Mouse (Mus musculus) hindbrain, embryonic 11.5 days (tissue): Measurements from ENCODE around the gene Wfdc3. TPM values are rescaled to one million over a fixed set of nuclear protein-coding genes. Genes with fewer than 3 reads are reported as not detected.

ENCODE experiments used
- ATAC-seq: fragments of 200-750 bp; cut with Nextera tagmentation; 2 replicates; pipeline ENCODE4 v1.8.0; 2017; ENCODE audit warnings: mild to moderate bottlenecking, moderate TSS enrichment, moderate library complexity; ENCODE audit not compliant: low FRiP score
- DNase-seq: peaks from one replicate; pipeline ENCODE4 v3.0.0-alpha.2; 2015; ENCODE audit warnings: low spot score
- H3K27ac ChIP-seq: fragments of 300-500 bp; sonication (generic); 2 replicates; pipeline ENCODE4 v1.5.1; 2014; ENCODE audit warnings: mild to moderate bottlenecking, low read depth, low read length
- H3K27me3 ChIP-seq: fragments of 300-500 bp; sonication (generic); 2 replicates; pipeline ENCODE4 v1.6.1; 2014; ENCODE audit warnings: mild to moderate bottlenecking, low read length, moderate library complexity, mixed read lengths; ENCODE audit not compliant: control insufficient read depth, insufficient read depth
- H3K36me3 ChIP-seq: fragments of 300-500 bp; sonication (generic); 2 replicates; pipeline ENCODE4 v1.6.1; 2014; ENCODE audit warnings: mild to moderate bottlenecking, low read length, moderate library complexity, mixed read lengths; ENCODE audit not compliant: control insufficient read depth, insufficient read depth
- H3K4me1 ChIP-seq: fragments of 300-500 bp; sonication (generic); replicated peaks from 2 replicates; pipeline ENCODE4 v1.6.1; 2014; ENCODE audit warnings: low read length, mixed read lengths; ENCODE audit not compliant: control insufficient read depth, insufficient read depth
- H3K4me2 ChIP-seq: fragments of 300-500 bp; sonication (generic); replicated peaks from 2 replicates; pipeline ENCODE4 v1.6.1; 2014; ENCODE audit warnings: mild to moderate bottlenecking, low read depth, low read length
- H3K4me3 ChIP-seq: fragments of 300-500 bp; sonication (generic); 2 replicates; pipeline ENCODE4 v1.5.1; 2014; ENCODE audit warnings: low read depth, low read length
- H3K9ac ChIP-seq: fragments of 300-500 bp; sonication (generic); 2 replicates; pipeline ENCODE4 v1.6.1; 2014; ENCODE audit warnings: low read depth, low read length
- H3K9me3 ChIP-seq: fragments of 300-500 bp; sonication (generic); 2 replicates; pipeline ENCODE4 v1.6.1; 2016; ENCODE audit warnings: low read length; ENCODE audit not compliant: control insufficient read depth
- WGBS: fragments of 180-500 bp; shearing (Covaris S2); extraction: QIAGEN DNeasy Blood & Tissue Kit; methylation state at CpG from one replicate; pipeline ENCODE4 v1.1.7; 2014; 5-methylcytosine and 5-hydroxymethylcytosine counted together
- polyA plus RNA-seq: library from polyadenylated mRNA; unstranded; fragments of >200 nt; fragmentation: Nextera tagmentation; extraction: Ambion mirVana; gene quantifications from 2 replicates; pipeline ENCODE4 v1.2.1, GENCODE M21; 2014

Wfdc3 gene
- polyA plus RNA-seq, 1 experiment from 2014 or later, result 1.0 TPM

DNA sequence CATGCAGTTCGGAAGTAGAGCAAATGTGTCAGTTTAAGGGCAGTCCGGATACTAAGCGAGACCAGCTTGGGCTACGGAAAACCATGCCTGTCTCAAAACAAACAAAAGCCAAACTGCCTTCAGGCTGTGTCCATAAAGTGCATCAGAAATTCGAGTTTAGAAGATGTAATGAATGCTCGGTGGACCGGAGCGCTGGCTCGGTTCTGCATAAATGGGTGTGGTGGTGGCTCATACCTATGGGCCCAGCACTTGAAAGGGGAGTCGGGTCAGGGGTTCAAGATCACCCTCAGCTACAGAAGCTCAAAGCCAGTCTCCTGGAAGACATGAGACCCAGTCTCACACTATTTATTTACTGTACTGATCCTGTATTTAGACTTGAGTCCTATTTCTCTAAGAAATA is 42.0 kb upstream of the Wfdc3 start:
- no peak for DNase-seq
- no peaks in the 10 kb centered on the region for H3K9me3 ChIP-seq
- peaks cover 2% of the 10 kb centered on the region; the same call in 1 of the 2 replicates for H3K4me1 ChIP-seq
- no peaks in the 10 kb centered on the region for H3K36me3 ChIP-seq
- no peak overlapping the region for H3K4me2 ChIP-seq
- WGBS, result 87% methylated on average over 10 of the region's 10 CpGs
- H3K9ac ChIP-seq, result no peak overlapping the region
- no peak overlapping the region for H3K4me3 ChIP-seq
- no peak for ATAC-seq
- no peaks in the 10 kb centered on the region for H3K27me3 ChIP-seq
- no peak overlapping the region for H3K27ac ChIP-seq

DNA sequence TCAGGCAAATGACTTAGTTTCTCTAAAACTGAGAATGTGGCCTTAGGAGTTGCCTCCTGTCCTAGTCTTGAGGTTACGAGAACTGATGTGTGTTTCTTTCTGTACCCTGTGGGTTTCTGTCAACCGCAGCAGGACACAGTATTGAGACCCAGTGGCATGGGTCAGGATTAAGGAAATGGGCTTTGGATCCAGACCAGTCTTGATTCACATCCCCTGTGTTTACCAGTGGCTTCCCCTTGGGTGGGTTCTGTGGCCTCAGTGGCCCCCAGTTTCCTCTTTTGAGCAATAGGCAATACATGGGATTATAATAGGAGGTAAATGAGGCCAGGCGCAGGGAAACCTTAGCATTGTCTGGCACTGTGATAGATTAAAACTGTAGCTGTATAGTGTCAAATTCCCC is 41.3 kb upstream of the Wfdc3 start:
- no peak overlapping the region for H3K4me3 ChIP-seq
- 85% methylated on average over 3 of the region's 3 CpGs for WGBS

DNA sequence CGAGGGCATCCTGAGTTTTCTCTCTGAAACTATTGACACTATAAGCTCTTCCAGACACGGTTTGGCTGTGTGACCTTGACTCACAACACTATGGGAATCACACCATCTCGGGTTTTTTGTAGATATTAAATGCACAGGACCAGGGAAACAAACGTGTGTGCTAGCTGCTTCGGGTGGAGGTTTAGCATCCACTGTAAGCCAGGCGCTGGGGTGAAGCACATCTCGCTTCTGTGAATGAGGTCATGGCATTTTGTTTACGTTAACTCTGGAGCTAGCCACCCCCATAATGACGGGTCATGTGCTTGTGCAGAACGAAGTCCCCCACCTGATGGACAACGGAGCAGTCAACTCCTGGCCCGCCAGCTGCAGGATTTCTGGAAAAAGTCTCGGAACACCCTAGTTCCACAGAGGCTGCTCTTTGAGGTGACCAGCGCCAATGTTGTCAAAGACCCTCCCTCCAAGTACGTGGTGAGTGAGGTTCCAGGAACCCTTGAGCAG is 40.7 kb upstream of the Wfdc3 start:
- H3K36me3 ChIP-seq, result no peaks in the 10 kb centered on the region
- H3K9ac ChIP-seq, result peak overlapping the region; percentile 63
- H3K27ac ChIP-seq, result no peak overlapping the region
- no peak for ATAC-seq
- no peaks in the 10 kb centered on the region for H3K9me3 ChIP-seq
- no peak for DNase-seq
- H3K4me1 ChIP-seq, result peaks cover 2% of the 10 kb centered on the region; the same call in 1 of the 2 replicates
- WGBS, result 7% methylated on average over 15 of the region's 15 CpGs
- H3K4me3 ChIP-seq, result peak overlapping the region; percentile 56
- peak overlapping the region; percentile 56 for H3K4me2 ChIP-seq
- no peaks in the 10 kb centered on the region for H3K27me3 ChIP-seq

More for the DNA sequence above, 41.3 kb upstream of the Wfdc3 start:
- peak overlapping the region; percentile 56; the same call in 1 of the 2 replicates for H3K4me2 ChIP-seq
- H3K4me1 ChIP-seq, result peaks cover 2% of the 10 kb centered on the region; the same call in 1 of the 2 replicates
- no peak for ATAC-seq
- DNase-seq, result no peak
- H3K36me3 ChIP-seq, result no peaks in the 10 kb centered on the region
- no peak overlapping the region for H3K27ac ChIP-seq
- H3K27me3 ChIP-seq, result no peaks in the 10 kb centered on the region
- no peak overlapping the region for H3K9ac ChIP-seq
- no peaks in the 10 kb centered on the region for H3K9me3 ChIP-seq

DNA sequence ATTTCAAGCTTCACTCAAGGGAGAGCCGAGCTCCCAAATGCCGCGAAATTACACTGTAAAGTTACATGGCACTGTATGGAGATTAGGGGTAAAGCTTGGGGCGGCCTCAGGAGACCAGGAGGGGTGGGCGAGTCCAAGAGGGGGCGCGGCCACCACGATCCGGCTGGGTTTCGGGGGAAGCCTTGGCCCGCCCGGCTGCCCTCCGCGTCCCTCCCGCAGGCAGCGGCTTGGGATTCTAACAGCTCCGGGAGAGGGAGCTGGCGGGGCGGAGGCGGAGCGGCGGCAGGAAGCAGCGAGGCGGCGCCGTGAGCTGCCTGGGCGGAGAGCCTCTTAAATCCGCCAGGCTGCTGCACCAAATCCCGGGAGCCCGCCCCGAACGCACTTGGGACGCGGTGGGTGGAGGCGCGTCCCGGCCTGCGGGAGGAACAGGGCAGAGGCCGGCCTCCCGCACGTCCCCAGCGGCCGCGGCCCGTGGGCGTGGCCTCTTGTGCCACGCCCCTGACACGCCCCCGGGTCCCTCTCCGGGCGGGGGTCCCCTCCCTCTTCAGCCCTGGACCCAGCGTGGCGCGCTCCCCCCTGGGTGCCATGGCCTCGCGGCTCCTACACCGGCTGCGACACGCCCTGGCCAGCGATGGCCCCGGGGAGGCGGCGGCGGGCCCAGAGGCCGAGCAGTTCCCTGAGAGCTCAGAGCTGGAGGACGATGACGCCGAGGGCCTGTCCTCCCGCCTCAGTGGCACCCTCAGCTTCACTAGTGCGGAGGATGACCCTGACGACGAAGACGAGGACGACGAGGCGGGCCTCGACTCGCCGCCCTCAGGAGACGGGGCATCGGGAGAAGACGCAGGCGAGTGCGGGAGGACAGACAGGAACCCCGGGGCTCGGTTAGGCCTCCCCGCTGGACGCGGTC is 40.0 kb upstream of the Wfdc3 start, which contains the start of gene Snx21:
Snx21 (plus strand) TSS at position 343 of the 907 bp plus-strand sequence.
- peak; percentile 93 for DNase-seq
- WGBS, result under 1% methylated on average over 65 of the region's 89 CpGs
- H3K4me2 ChIP-seq, result peak within 1 kb of the TSS; percentile 56
- H3K9me3 ChIP-seq, result no peaks in the 10 kb centered on the region
- H3K4me1 ChIP-seq, result peaks cover 2% of the 10 kb centered on the region; the same call in 1 of the 2 replicates
- H3K36me3 ChIP-seq, result no peaks in the 10 kb centered on the region
- peak within 1 kb of the TSS; percentile 0; the same call in 1 of the 2 replicates for H3K27ac ChIP-seq
- H3K4me3 ChIP-seq, result peak within 1 kb of the TSS; percentile 56
- no peaks in the 10 kb centered on the region for H3K27me3 ChIP-seq
- peak within 1 kb of the TSS; percentile 63 for H3K9ac ChIP-seq
- ATAC-seq, result peak; percentile 88

DNA sequence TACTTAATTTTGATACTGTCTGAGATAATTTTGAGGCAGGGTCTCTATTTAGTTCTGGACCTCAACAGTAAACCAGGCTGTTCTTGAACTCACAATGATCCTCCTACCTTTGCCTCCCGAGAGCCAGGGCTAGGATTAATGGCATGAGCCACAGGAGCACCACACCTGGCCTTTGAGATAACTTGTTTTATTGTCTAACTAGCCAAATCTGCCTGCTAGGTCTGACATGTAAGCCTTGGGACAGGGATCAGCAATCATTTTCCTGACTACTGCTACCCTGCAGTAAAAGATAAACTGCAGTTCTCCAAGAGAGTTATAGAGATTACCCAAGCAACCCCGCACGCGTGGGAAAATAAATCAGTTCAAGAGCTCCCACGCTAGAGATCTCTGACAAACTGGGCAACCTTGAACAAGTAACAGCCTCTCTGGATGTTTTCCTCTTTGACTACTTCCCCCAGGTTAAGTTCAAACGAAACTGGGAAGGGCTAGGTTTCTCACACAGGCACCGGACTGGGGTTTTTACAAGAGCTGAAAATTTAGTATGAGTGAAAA is 39.2 kb upstream of the Wfdc3 start:
- DNase-seq (peak; percentile 30), ATAC-seq (no peak)
- no peaks in the 10 kb centered on the region for H3K9me3 ChIP-seq
- no peaks in the 10 kb centered on the region for H3K36me3 ChIP-seq
- H3K9ac ChIP-seq, result peak overlapping the region; percentile 63
- H3K27me3 ChIP-seq, result no peaks in the 10 kb centered on the region
- peak overlapping the region; percentile 56 for H3K4me3 ChIP-seq
- H3K4me1 ChIP-seq, result peaks cover 2% of the 10 kb centered on the region; the same call in 1 of the 2 replicates
- peak overlapping the region; percentile 56 for H3K4me2 ChIP-seq
- H3K27ac ChIP-seq, result no peak overlapping the region
- 25% methylated on average over 7 of the region's 7 CpGs for WGBS

DNA sequence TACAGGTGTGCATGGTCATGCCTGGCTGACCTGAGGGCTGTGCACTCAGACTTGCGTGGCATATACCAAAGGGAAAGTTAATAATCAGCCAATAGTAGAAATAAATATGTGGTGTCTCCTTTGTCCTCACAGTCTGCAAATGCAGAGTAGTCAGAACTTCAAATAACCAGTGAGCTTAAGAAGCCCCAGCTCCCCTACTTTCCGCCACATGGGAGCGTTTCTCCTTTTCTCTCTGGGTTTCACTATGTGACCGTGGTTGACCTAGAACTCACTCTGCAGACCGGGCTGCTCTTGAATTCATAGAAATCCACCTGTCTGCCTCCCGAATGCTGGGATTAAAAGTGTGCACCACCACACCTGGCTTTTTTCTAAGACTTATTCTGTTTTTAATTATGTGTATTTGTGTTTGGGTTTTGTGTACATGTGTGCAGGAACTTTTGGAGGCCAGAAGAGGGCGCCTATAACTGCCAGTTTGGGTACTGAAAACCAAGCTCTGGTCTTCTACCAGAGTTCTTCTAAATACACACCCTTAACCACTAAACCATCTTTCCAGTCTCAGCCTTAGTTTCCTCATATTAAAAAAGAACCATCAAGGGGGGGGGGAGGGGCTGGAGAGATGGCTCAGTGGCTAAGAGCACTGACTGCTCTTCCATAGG is 38.3 kb upstream of the Wfdc3 start:
- Histone ChIP-seq H3K36me3 (no peaks in the 10 kb centered on the region), H3K9ac (no peak overlapping the region), H3K9me3 (no peaks in the 10 kb centered on the region), H3K27ac (no peak overlapping the region), H3K4me3 (no peak overlapping the region), H3K4me2 (no peak overlapping the region), H3K27me3 (no peaks in the 10 kb centered on the region), H3K4me1 (peaks cover 2% of the 10 kb centered on the region; the same call in 1 of the 2 replicates)
- ATAC-seq (no peak), DNase-seq (no peak)
- WGBS, result 77% methylated on average over 7 of the region's 7 CpGs

DNA sequence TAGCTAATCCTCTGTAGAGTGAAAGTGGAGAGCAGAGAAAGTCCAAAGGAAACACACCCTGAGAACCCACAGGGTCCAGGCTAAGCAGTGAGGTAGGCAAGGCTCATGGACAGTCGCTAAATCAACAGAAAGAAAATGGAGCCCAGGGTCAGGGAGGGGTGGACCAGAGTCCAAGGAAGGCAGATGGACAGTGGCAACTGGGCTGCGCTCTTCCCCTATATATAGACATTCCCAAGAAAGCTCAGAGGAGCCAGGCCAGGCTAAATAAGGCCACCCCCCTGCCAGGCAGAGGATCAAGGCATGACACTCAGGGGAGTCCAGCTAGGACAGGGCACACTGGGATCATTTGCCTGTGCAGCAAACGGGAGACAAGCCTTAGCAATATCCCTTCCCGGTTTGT is 36.1 kb upstream of the Wfdc3 start:
- Histone ChIP-seq H3K4me3 (no peak overlapping the region), H3K4me1 (peaks cover 2% of the 10 kb centered on the region; the same call in 1 of the 2 replicates), H3K9ac (no peak overlapping the region), H3K27ac (no peak overlapping the region), H3K9me3 (no peaks in the 10 kb centered on the region), H3K4me2 (no peak overlapping the region), H3K27me3 (no peaks in the 10 kb centered on the region), H3K36me3 (no peaks in the 10 kb centered on the region)
- DNase-seq, result no peak
- no peak for ATAC-seq
- 72% methylated on average over 4 of the region's 4 CpGs for WGBS

DNA sequence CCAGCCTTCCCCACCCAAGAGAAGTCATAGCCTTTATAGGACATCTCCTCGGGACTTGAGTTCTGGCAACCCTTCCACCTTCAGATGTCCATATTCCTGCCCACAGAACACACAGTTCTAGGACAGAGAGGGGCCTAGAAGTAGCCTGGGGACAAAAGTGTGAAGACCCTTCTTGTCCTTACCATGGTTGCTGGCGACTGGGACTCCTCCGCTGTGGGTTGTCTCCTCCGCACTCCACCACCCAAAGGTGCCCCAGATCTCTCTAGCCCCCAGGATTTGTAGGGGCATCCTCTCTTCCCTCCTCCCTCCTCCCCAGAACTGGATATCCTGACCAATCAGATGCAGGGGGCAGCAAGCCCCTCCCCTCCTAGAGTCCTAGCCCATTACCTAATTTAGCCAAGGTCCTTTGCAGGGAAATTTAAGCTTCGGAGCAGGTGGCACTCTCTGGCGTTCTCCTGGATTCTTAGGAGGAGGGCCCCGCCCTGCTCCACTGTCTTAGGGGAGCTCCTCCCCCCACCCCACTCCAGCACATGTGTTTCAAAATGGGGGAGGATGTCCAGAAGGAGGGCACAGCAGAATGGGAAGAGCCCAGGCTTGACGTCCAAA is 33.9 kb upstream of the Wfdc3 start, which contains the start of gene Tnnc2:
Tnnc2 (minus strand) TSS at position 487 of the 606 bp plus-strand sequence.
- ATAC-seq (no peak), DNase-seq (no peak)
- Histone ChIP-seq H3K27me3 (no peaks in the 10 kb centered on the region), H3K36me3 (no peaks in the 10 kb centered on the region), H3K27ac (no peak within 1 kb of the TSS), H3K4me1 (no peaks in the 10 kb centered on the region), H3K9me3 (no peaks in the 10 kb centered on the region), H3K9ac (no peak within 1 kb of the TSS), H3K4me3 (no peak within 1 kb of the TSS), H3K4me2 (no peak within 1 kb of the TSS)
- 73% methylated on average over 8 of the region's 8 CpGs for WGBS
